Mouse (Mus musculus) stomach, postnatal 0 days (tissue): ENCODE results near the gene Ppp2r5c. TPM values are rescaled to one million over a fixed set of nuclear protein-coding genes. Genes with fewer than 3 reads are reported as not detected.

Source experiments
- ATAC-seq: fragments of 200-750 bp; cut with Nextera tagmentation; 2 replicates; pipeline ENCODE4 v1.8.0; 2017; ENCODE audit not compliant: low FRiP score, low TSS enrichment
- DNase-seq: peaks from one replicate; pipeline ENCODE4 v3.0.0-alpha.2; 2016; ENCODE audit warnings: low spot score
- H3K27ac ChIP-seq: fragments of 300-500 bp; sonication (generic); replicated peaks from 2 replicates; pipeline ENCODE4 v1.5.1; 2014; ENCODE audit warnings: mild to moderate bottlenecking, control low read depth
- H3K27me3 ChIP-seq: fragments of 300-500 bp; sonication (generic); 2 replicates; pipeline ENCODE4 v1.6.1; 2014; ENCODE audit warnings: low read length; ENCODE audit not compliant: control insufficient read depth, insufficient read depth
- H3K36me3 ChIP-seq: fragments of 300-500 bp; sonication (generic); 2 replicates; pipeline ENCODE4 v1.6.1; 2014; ENCODE audit warnings: low read length, mixed read lengths; ENCODE audit not compliant: control insufficient read depth, insufficient read depth
- H3K4me1 ChIP-seq: fragments of 300-500 bp; sonication (generic); replicated peaks from 2 replicates; pipeline ENCODE4 v1.6.1; 2014; ENCODE audit warnings: antibody characterized with exemption; ENCODE audit not compliant: control insufficient read depth, insufficient read depth
- H3K4me2 ChIP-seq: fragments of 300-500 bp; sonication (generic); replicated peaks from 2 replicates; pipeline ENCODE4 v1.6.1; 2014; ENCODE audit warnings: low read depth, mild to moderate bottlenecking, control low read depth, moderate library complexity
- H3K4me3 ChIP-seq: fragments of 300-500 bp; sonication (generic); 2 replicates; pipeline ENCODE4 v1.5.1; 2014; ENCODE audit warnings: low read depth, low read length, control low read depth
- H3K9ac ChIP-seq: fragments of 300-500 bp; sonication (generic); 2 replicates; pipeline ENCODE4 v1.6.1; 2014; ENCODE audit warnings: mild to moderate bottlenecking, low read length, control low read depth, mixed read lengths
- H3K9me3 ChIP-seq: fragments of 300-500 bp; sonication (generic); 2 replicates; pipeline ENCODE4 v1.6.1; 2016; ENCODE audit warnings: low read length; ENCODE audit not compliant: control insufficient read depth
- CTCF ChIP-seq: IDR thresholded peaks from 2 replicates; pipeline ENCODE4 v1.5.1; 2016; ENCODE audit warnings: antibody characterized with exemption, low read depth, mild to moderate bottlenecking, moderate library complexity
- EP300 ChIP-seq: optimal IDR thresholded peaks from 2 replicates; pipeline ENCODE3; 2016; ENCODE audit warnings: antibody characterized with exemption
- WGBS: fragments of 180-500 bp; shearing (Covaris S2); extraction: QIAGEN DNeasy Blood & Tissue Kit; methylation state at CpG from one replicate; pipeline ENCODE4 v1.1.7; 2014; 5-methylcytosine and 5-hydroxymethylcytosine counted together
- polyA plus RNA-seq: library from polyadenylated mRNA; unstranded; fragments of >200 nt; fragmentation: Nextera tagmentation; extraction: Ambion mirVana; gene quantifications from 2 replicates; pipeline ENCODE4 v1.2.1, GENCODE M21; 2015

Ppp2r5c gene
- polyA plus RNA-seq, 1 experiment from 2014 or later, result 113 TPM

DNA sequence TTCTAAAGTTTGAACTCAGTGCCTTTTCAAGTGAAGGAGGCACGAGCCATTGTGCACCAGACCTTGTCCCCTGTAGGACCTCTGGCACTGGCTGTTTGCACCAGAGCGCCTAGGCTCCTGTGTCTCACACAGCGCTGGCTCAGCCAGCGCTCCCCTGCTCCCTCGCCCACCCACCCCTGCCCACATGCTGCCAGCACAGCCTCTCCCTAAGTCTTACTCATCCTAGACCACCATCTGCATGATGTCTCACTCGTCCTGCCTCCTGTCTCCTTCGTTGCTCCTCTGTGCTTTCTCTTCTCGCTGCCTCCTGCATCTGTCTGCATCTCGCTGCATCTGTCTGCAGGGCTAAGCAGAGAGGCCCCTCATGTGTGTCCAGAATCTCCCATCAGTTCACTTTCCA lies 131.4 kb downstream of the Ppp2r5c start:
- no peaks in the 10 kb centered on the region for H3K9me3 ChIP-seq
- H3K4me3 ChIP-seq, result no peak overlapping the region
- H3K4me1 ChIP-seq, result no peaks in the 10 kb centered on the region
- H3K36me3 ChIP-seq, result peaks cover 15% of the 10 kb centered on the region
- TF ChIP-seq EP300, result no peak
- no peak for TF ChIP-seq CTCF
- no peaks in the 10 kb centered on the region for H3K27me3 ChIP-seq
- no peak overlapping the region for H3K27ac ChIP-seq
- H3K9ac ChIP-seq, result no peak overlapping the region
- no peak for DNase-seq
- H3K4me2 ChIP-seq, result no peak overlapping the region
- ATAC-seq, result no peak
- WGBS, result 86% methylated on average over 9 of the region's 9 CpGs

DNA sequence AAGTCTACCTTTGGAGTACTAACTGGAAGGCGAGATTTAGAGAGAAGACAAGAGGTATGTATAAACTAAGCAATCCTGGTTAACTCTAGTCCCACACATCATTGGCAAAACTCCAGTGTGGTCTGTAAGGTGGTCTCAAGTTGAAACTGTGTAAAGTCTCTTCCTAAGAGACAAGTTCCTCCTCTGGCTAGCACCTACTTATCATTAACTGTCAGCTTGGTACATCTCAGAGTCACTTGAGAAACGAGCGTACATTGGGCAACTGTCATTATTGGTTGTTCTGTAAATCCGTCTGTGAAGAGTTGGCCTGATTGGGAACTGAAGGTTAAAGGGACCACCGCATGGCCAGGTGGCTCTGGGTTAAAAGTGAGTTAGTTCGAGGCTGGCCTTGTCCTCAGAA lies 141.7 kb downstream of the Ppp2r5c start:
- Histone ChIP-seq H3K4me1 (peaks cover 4% of the 10 kb centered on the region), H3K4me3 (no peak overlapping the region), H3K4me2 (no peak overlapping the region), H3K27ac (no peak overlapping the region), H3K27me3 (no peaks in the 10 kb centered on the region), H3K9ac (no peak overlapping the region), H3K9me3 (no peaks in the 10 kb centered on the region), H3K36me3 (no peaks in the 10 kb centered on the region)
- DNase-seq, result no peak
- 72% methylated on average over 6 of the region's 6 CpGs for WGBS
- TF ChIP-seq CTCF (no peak), EP300 (no peak)
- ATAC-seq, result no peak

GRCm38 (mm10) chr12:110590804-110591259 lies 143.9 kb downstream of the Ppp2r5c start:
- H3K4me2 ChIP-seq, result peak overlapping the region; percentile 86
- H3K4me1 ChIP-seq, result peaks cover 4% of the 10 kb centered on the region
- peak overlapping the region; percentile 98 for H3K27ac ChIP-seq
- peak overlapping the region; percentile 93 for H3K9ac ChIP-seq
- no peaks in the 10 kb centered on the region for H3K9me3 ChIP-seq
- peak; percentile 0; the same call in 1 of the 2 replicates for ATAC-seq
- no peak for TF ChIP-seq EP300
- no peak for TF ChIP-seq CTCF
- no peak for DNase-seq
- no peaks in the 10 kb centered on the region for H3K36me3 ChIP-seq
- 0% methylated on average over 15 of the region's 15 CpGs for WGBS
- H3K27me3 ChIP-seq, result no peaks in the 10 kb centered on the region
- H3K4me3 ChIP-seq, result peak overlapping the region; percentile 82

DNA sequence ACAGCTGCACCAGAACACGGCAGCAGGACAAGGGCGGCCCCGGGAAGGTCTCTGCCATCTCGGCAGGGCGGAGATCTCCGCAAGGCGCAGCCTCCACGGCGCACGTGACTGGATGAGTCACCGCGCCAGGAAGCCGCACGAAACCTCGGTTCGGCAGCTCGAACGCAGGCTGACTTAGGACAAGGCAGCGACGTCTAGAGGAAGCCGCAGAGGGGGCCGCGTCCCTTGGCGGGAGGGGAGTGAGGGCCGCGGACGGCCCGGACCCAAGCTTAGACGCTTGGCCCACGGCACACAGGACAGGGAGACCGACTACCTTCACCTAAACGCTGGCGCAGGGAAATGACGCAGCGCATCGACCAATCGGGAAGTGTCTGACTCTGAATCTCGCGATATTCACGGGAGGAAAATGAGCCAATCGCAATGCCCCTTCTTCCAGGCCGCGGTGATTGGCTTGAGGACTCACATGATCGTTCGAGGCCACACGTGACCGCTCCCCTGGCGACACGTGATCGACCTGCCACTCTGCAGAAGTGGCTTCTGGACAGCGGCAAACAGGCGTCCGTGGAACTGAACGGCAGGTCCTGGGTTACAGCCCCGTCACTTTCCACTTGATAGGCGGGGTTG lies 144.5 kb downstream of the Ppp2r5c start:
- Histone ChIP-seq H3K36me3 (no peaks in the 10 kb centered on the region), H3K27ac (peak overlapping the region; percentile 98), H3K9me3 (no peaks in the 10 kb centered on the region), H3K9ac (peak overlapping the region; percentile 93), H3K4me3 (peak overlapping the region; percentile 82), H3K4me2 (peak overlapping the region; percentile 86), H3K27me3 (no peaks in the 10 kb centered on the region), H3K4me1 (peaks cover 4% of the 10 kb centered on the region)
- ATAC-seq, result peak; percentile 96
- TF ChIP-seq EP300 (peak; percentile 100), CTCF (no peak)
- WGBS, result under 1% methylated on average over 56 of the region's 56 CpGs
- peak; percentile 98 for DNase-seq

DNA sequence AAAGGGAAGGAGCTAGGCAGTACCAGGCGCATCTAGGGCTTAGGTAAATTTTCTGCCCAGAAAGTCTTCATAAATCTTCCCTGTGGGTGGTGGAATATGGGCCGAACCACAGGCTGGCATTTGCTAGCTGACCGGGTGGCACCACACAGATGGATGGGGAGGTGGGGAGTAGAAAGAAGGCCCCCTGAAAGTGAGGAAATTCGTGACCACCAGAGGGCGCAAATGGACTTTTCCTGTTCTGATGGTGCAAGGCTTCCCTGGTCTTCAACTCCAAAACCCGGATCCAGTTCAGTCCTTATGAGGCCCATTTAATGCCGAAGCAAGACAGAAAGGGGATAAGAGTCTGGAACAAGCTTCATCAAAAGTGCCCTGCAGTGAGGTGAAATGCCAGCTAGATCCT lies 151.6 kb downstream of the Ppp2r5c start:
- ATAC-seq (no peak), DNase-seq (peak; percentile 74)
- 8% methylated on average over 7 of the region's 7 CpGs for WGBS
- Histone ChIP-seq H3K36me3 (no peaks in the 10 kb centered on the region), H3K27me3 (no peaks in the 10 kb centered on the region), H3K9ac (no peak overlapping the region; the same call in 1 of the 2 replicates), H3K9me3 (no peaks in the 10 kb centered on the region), H3K4me2 (0 out of 2 replicates have a peak overlapping the region, but pooled peaks have one; percentile 9), H3K4me1 (peaks cover 3% of the 10 kb centered on the region; the same call in 1 of the 2 replicates), H3K27ac (no peak overlapping the region), H3K4me3 (no peak overlapping the region)
- TF ChIP-seq CTCF (peak; percentile 83), EP300 (no peak)

- 53% methylated on average over 4 of the region's 4 CpGs for WGBS
- DNase-seq (peak; percentile 26), ATAC-seq (no peak)
- Histone ChIP-seq H3K36me3 (no peaks in the 10 kb centered on the region), H3K4me1 (peaks cover 3% of the 10 kb centered on the region; the same call in 1 of the 2 replicates), H3K27ac (no peak overlapping the region), H3K27me3 (no peaks in the 10 kb centered on the region), H3K9me3 (no peaks in the 10 kb centered on the region), H3K9ac (no peak overlapping the region), H3K4me3 (no peak overlapping the region), H3K4me2 (no peak overlapping the region)
- TF ChIP-seq CTCF (no peak), EP300 (no peak)
Measured at GRCm38 (mm10) chr12:110599791-110600190, 152.9 kb downstream of the Ppp2r5c start.
